Comparison of ENCODE assay signal across 32 mouse cellular contexts in genomic region chr16:36634971-36635710, GRCm38 (mm10). TPM values are rescaled to one million over a fixed set of nuclear protein-coding genes. Genes with fewer than 3 reads are reported as not detected.
A peak's percentile ranks its signal among the peaks of the same experiment; 100 is the strongest.
DNase-seq lines count a peak whose midpoint lies in the region; ATAC-seq and TF ChIP-seq lines count a peak whose summit lies in the region.
"Had no signal": no experiment of that assay in that cellular context is flagged by ENCODE, and none has a peak within 500 bp of the region (broad histone marks: within the 10 kb centered on the region; RNA-seq: fewer than 3 reads in every experiment).

No protein-coding gene starts in this region.

- intact Hi-C loops in heart, adult 2 months (cut with DNase I), result no loop called here

- no peaks in the 10 kb centered on the region for H3K9me3 ChIP-seq in liver, embryonic 12.5 days (replicated peaks)
- H3K9me3 ChIP-seq: embryonic facial prominence, embryonic 10.5 days; embryonic facial prominence, embryonic 15.5 days; forebrain, embryonic 12.5 days; hindbrain, embryonic 13.5 days; neural tube, embryonic 15.5 days; stomach, embryonic 15.5 days had no signal

- no peaks in the 10 kb centered on the region for H3K79me2 ChIP-seq in heart, adult 2 months (replicated peaks; ENCODE audit: control insufficient read depth, insufficient read depth, low read length)

- TF ChIP-seq EP300 in heart, adult 2 months (IDR thresholded peaks at IDR 0.05; ENCODE audit: insufficient read depth, low read depth, low read length), result no peak

- H3K9ac ChIP-seq in heart, adult 2 months (ENCODE audit: low read depth, low read length), result no peak overlapping the region
- no peak overlapping the region for H3K9ac ChIP-seq in liver, embryonic 12.5 days
- H3K9ac ChIP-seq: embryonic facial prominence, embryonic 15.5 days; forebrain, embryonic 12.5 days; heart, embryonic 12.5 days; hindbrain, embryonic 13.5 days; limb, embryonic 12.5 days; neural tube, embryonic 15.5 days; stomach, embryonic 15.5 days had no signal

- peak; percentile 75 for DNase-seq in heart, adult 11 months
- DNase-seq in heart, adult 2 months, result no peak
- peak; percentile 64 to 73 for DNase-seq in B cell, adult 2 months
- DNase-seq in ES-CJ7 (ENCODE audit: low read depth, low spot score), result peak; percentile 82
- peak; percentile 40 for DNase-seq in naive thymus-derived CD4-positive, alpha-beta T cell, adult 2 months (ENCODE audit: low read depth)
- no peak for DNase-seq in ovary, adult 18-20 months (ENCODE audit: low spot score)
- DNase-seq in lung, adult 2 months, result no peak
- DNase-seq: adrenal gland, postnatal 10 days; cerebellum, adult 8-10 months; cerebellum, postnatal 25 days; gastrocnemius, postnatal 10 days; heart, adult 18-20 months; heart, postnatal 4 days; kidney, adult 11 months; kidney, postnatal 14 days; layer of hippocampus, adult 9-11 months; midbrain, embryonic 14.5 days; right cerebral cortex, postnatal 14 days; thymus, adult 2 months; thymus, postnatal 36 days had no signal

- no peaks in the 10 kb centered on the region for H3K27me3 ChIP-seq in heart, adult 2 months (ENCODE audit: control insufficient read depth, insufficient read depth, low read length)
- H3K27me3 ChIP-seq in liver, embryonic 12.5 days (replicated peaks), result no peaks in the 10 kb centered on the region
- H3K27me3 ChIP-seq: embryonic facial prominence, embryonic 15.5 days; forebrain, embryonic 12.5 days; heart, embryonic 12.5 days; hindbrain, embryonic 13.5 days; limb, embryonic 12.5 days; neural tube, embryonic 15.5 days; stomach, embryonic 15.5 days had no signal

- no peaks in the 10 kb centered on the region for H3K36me3 ChIP-seq in heart, adult 2 months (ENCODE audit: control insufficient read depth, insufficient read depth, low read length)
- no peaks in the 10 kb centered on the region for H3K36me3 ChIP-seq in liver, embryonic 12.5 days
- H3K36me3 ChIP-seq: embryonic facial prominence, embryonic 10.5 days; embryonic facial prominence, embryonic 15.5 days; forebrain, embryonic 12.5 days; heart, embryonic 12.5 days; hindbrain, embryonic 13.5 days; limb, embryonic 12.5 days; neural tube, embryonic 15.5 days; stomach, embryonic 15.5 days had no signal

- no peak for TF ChIP-seq CTCF in heart, adult 2 months (IDR thresholded peaks at IDR 0.05)
- no peak for TF ChIP-seq CTCF in lung, adult 2 months (IDR thresholded peaks at IDR 0.05; ENCODE audit: insufficient read depth, low read length)

- H3K4me1 ChIP-seq in heart, adult 2 months (ENCODE audit: control insufficient read depth, insufficient read depth, low read length), result no peaks in the 10 kb centered on the region
- no peaks in the 10 kb centered on the region for H3K4me1 ChIP-seq in lung, adult 2 months (ENCODE audit: control insufficient read depth, insufficient read depth, low read length)
- H3K4me1 ChIP-seq in liver, embryonic 12.5 days, result no peaks in the 10 kb centered on the region
- H3K4me1 ChIP-seq: embryonic facial prominence, embryonic 10.5 days; embryonic facial prominence, embryonic 15.5 days; forebrain, embryonic 12.5 days; heart, embryonic 12.5 days; hindbrain, embryonic 13.5 days; limb, embryonic 12.5 days; neural tube, embryonic 15.5 days; stomach, embryonic 15.5 days had no signal

- no peak overlapping the region for H3K4me3 ChIP-seq in heart, adult 2 months
- H3K4me3 ChIP-seq in lung, adult 2 months (replicated peaks; ENCODE audit: extremely low read depth, low read depth, low read length), result no peak overlapping the region
- no peak overlapping the region for H3K4me3 ChIP-seq in liver, embryonic 12.5 days
- H3K4me3 ChIP-seq: embryonic facial prominence, embryonic 10.5 days; embryonic facial prominence, embryonic 15.5 days; forebrain, embryonic 12.5 days; heart, embryonic 12.5 days; hindbrain, embryonic 13.5 days; limb, embryonic 12.5 days; neural tube, embryonic 15.5 days; stomach, embryonic 15.5 days had no signal

- H3K27ac ChIP-seq in heart, adult 2 months, result no peak overlapping the region
- H3K27ac ChIP-seq in liver, embryonic 12.5 days, result no peak overlapping the region
- H3K27ac ChIP-seq: embryonic facial prominence, embryonic 10.5 days; embryonic facial prominence, embryonic 15.5 days; forebrain, embryonic 12.5 days; hindbrain, embryonic 13.5 days; limb, embryonic 12.5 days; macrophage; neural tube, embryonic 15.5 days; stomach, embryonic 15.5 days had no signal

- WGBS in heart, adult 2 months, result 83% methylated on average over 23 of the region's 23 CpGs
- whole genome bisulfite sequencing in lung, adult 2 months, result 82% methylated on average over 23 of the region's 23 CpGs
- 72% methylated on average over 23 of the region's 23 CpGs for WGBS in liver, embryonic 12.5 days (ENCODE audit: insufficient replicate concordance)

- H3K4me2 ChIP-seq in liver, embryonic 12.5 days, result no peak overlapping the region
- H3K4me2 ChIP-seq: embryonic facial prominence, embryonic 15.5 days; forebrain, embryonic 12.5 days; heart, embryonic 12.5 days; hindbrain, embryonic 13.5 days; limb, embryonic 12.5 days; neural tube, embryonic 15.5 days; stomach, embryonic 15.5 days had no signal

- no peak for ATAC-seq in liver, embryonic 12.5 days

- no peak for TF ChIP-seq POLR2A in heart, adult 2 months (IDR thresholded peaks at IDR 0.05; ENCODE audit: insufficient read depth, low read depth, low read length)
- no peak for TF ChIP-seq POLR2A in lung, adult 2 months (IDR thresholded peaks at IDR 0.05; ENCODE audit: borderline replicate concordance, extremely low read depth, low read depth, low read length)

RNA-seq across cellular contexts. Expression of gene Cd86, which starts 30.7 kb away (rescaled TPM):
- 1 to 10 TPM; 1.1 to 1.4 TPM for total RNA-seq in heart, adult 2 months (2021)
- 1.00 and 1.9 TPM in 2 replicates for polyA plus RNA-seq in heart, adult 2 months (2012; rRNA removed)
- polyA plus RNA-seq in lung, adult 2 months (2012; rRNA removed), result 1.8 and 2.8 TPM in 2 replicates
- 4.3 and 4.9 TPM in 2 replicates for polyA plus RNA-seq in liver, embryonic 12.5 days (2016; fragmentation: Nextera tagmentation; extraction: Ambion mirVana)
- total RNA-seq: megakaryocyte-erythroid progenitor cell, adult 5-6 weeks had no signal

RNA-seq across cellular contexts. Expression of gene Ildr1, which starts 58.6 kb away (rescaled TPM):
- total RNA-seq in heart, adult 2 months (2021), result not detected
- polyA plus RNA-seq in heart, adult 2 months (2012; rRNA removed), result 0.06 and 0.86 TPM in 2 replicates
- 14.8 and 14.9 TPM in 2 replicates for polyA plus RNA-seq in lung, adult 2 months (2012; rRNA removed)
- polyA plus RNA-seq in liver, embryonic 12.5 days (2016; fragmentation: Nextera tagmentation; extraction: Ambion mirVana), result 0.05 TPM in 2 replicates
- total RNA-seq: heart, postnatal 4 days had no signal
- polyA plus RNA-seq: heart, embryonic 12.5 days; heart, postnatal 0 days; macrophage had no signal

Comparison
In these comparisons a context has a peak if more than half of its experiments do, and no peak if none do; other contexts are left out.
1. DNase-seq: peak in heart, adult 11 months (single experiment), B cell, adult 2 months (2 of 2), ES-CJ7 (single experiment) and naive thymus-derived CD4-positive, alpha-beta T cell, adult 2 months (single experiment); none in heart, adult 2 months (0 of 2), ovary, adult 18-20 months (single experiment) and lung, adult 2 months (single experiment).